Mouse (Mus musculus) small intestine, adult 2 months (tissue): Measurements from ENCODE around the gene Retnla.

Experiments
- CTCF ChIP-seq: fragments of 200-500 bp; IDR thresholded peaks from 2 replicates; pipeline ENCODE4 v1.5.1; 2012; ENCODE audit warnings: low read depth, mild to moderate bottlenecking, control low read depth, inconsistent platforms, low read length, moderate library complexity, mixed read lengths; ENCODE audit not compliant: insufficient replicate concordance, insufficient read length; ENCODE audit errors: extremely low read depth
- POLR2A ChIP-seq: fragments of 200-500 bp; IDR thresholded peaks from 2 replicates; pipeline ENCODE4 v1.6.1; 2012; ENCODE audit warnings: low read depth, mild to moderate bottlenecking, control low read depth, inconsistent platforms, low read length, moderate library complexity

DNA sequence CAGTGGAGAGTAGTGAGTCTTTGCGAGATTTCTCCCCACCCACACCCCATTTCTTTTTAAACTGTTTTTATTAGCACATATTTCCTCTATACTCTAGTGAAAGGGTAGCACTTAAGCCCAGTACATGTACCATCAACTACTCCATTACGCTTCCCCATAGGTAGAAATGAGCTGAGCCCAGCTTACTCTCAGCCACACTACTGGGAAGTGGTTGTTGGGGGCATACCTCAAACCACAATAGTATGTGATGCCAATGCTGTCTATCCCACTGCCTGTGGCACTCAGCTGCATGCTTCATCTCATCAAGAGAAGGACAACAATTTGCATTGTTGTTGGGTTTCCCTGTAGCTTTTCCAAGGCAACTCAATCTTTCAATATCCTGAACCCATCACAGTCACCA, 41.4 kb upstream of the Retnla start:
- no peak for TF ChIP-seq POLR2A
- TF ChIP-seq CTCF = no peak
